Mouse (Mus musculus) urinary bladder, postnatal 25 days (tissue): ENCODE measurements around the gene Fuk.
"Not testable (repeated sequence)": the region's sequence is repeated elsewhere in the genome, so short reads cannot be mapped to it uniquely, and the experiment has no call there.

Source experiments
- DNase-seq: peaks from one replicate; pipeline ENCODE4 v3.0.0; 2022; ENCODE audit warnings: low spot score

Fuk gene

GRCm38 (mm10) chr8:110901839-110902578 is at the start of gene Fuk:
TSS of gene Fuk (minus strand) at chr8:110902488.
- peak; percentile 75 for DNase-seq

- DNase-seq = no peak
Measured at GRCm38 (mm10) chr8:110950065-110950484, 47.8 kb upstream of the Fuk start.

GRCm38 (mm10) chr8:110945716-110946115 is 43.4 kb upstream of the Fuk start:
- DNase-seq = no peak

- DNase-seq = no peak
Measured at GRCm38 (mm10) chr8:110944276-110944876, 42.1 kb upstream of the Fuk start.

GRCm38 (mm10) chr8:110941453-110941948 is 39.2 kb upstream of the Fuk start:
- peak; percentile 62 for DNase-seq

- DNase-seq = no peak
Measured at GRCm38 (mm10) chr8:110940682-110941452, 38.6 kb upstream of the Fuk start.

GRCm38 (mm10) chr8:110938882-110939589 is 36.7 kb upstream of the Fuk start:
- DNase-seq = no peak

GRCm38 (mm10) chr8:110936217-110936616 is 33.9 kb upstream of the Fuk start:
- DNase-seq = no peak

GRCm38 (mm10) chr8:110933272-110933671 is 31.0 kb upstream of the Fuk start:
- no peak for DNase-seq

GRCm38 (mm10) chr8:110932444-110932843 is 30.2 kb upstream of the Fuk start:
- no peak for DNase-seq

- DNase-seq = peak; percentile 18
Measured at GRCm38 (mm10) chr8:110931176-110931939, 29.1 kb upstream of the Fuk start.

GRCm38 (mm10) chr8:110929672-110930071 is 27.4 kb upstream of the Fuk start:
- not testable (repeated sequence) for DNase-seq

GRCm38 (mm10) chr8:110929066-110929465 is 26.8 kb upstream of the Fuk start:
- no peak for DNase-seq

GRCm38 (mm10) chr8:110928435-110928834 is 26.1 kb upstream of the Fuk start:
- DNase-seq = no peak

- DNase-seq = no peak
Measured at GRCm38 (mm10) chr8:110926690-110927089, 24.4 kb upstream of the Fuk start.

GRCm38 (mm10) chr8:110925691-110926140 is 23.4 kb upstream of the Fuk start:
- DNase-seq = no peak

- no peak for DNase-seq
Measured at GRCm38 (mm10) chr8:110921492-110922230, 19.4 kb upstream of the Fuk start.

- DNase-seq = no peak
Measured at GRCm38 (mm10) chr8:110920773-110921277, 18.5 kb upstream of the Fuk start.

- no peak for DNase-seq
Measured at GRCm38 (mm10) chr8:110920032-110920772, 17.9 kb upstream of the Fuk start.
